Mouse (Mus musculus): ENCODE measurements around the gene Alpk3.

DNA sequence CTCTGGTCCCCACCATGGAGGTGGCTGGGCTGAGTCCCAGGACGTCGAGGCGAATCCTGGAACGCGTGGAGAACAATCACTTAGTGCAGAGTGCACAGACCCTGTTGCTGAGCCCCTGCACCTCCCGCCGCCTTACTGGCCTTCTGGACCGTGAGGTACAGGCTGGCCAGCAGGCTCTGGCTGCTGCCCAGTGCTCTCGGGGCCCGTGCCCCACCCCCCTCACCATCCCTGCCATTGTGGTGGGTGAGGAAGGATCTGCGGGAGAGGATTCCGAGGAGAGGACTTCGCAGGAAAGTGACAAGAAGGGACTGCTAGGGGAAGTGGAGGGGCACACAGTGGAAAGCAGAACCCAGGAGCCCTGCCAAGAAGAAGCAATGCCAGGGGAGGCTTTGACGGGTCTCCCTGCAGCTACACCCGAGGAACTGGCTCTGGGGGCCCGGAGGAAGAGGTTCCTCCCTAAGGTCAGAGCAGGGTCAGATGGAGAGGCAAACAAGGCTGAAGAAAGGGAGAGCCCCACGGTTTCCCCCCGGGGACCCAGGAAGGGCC lies 36.1 kb downstream of the Alpk3 start:
- no peak for TF ChIP-seq EP300 (optimal IDR thresholded peaks at IDR 0.05)
- TF ChIP-seq CTCF (IDR thresholded peaks at IDR 0.05; ENCODE audit: low read depth): no peak
